Mouse (Mus musculus) lung, postnatal 36 days (tissue): Measurements from ENCODE around the gene Myl10.
"Not testable (repeated sequence)": the region's sequence is repeated elsewhere in the genome, so short reads cannot be mapped to it uniquely, and the experiment has no call there.

ENCODE experiments used
- DNase-seq: peaks from one replicate; pipeline ENCODE4 v3.0.0; 2022; ENCODE audit warnings: mixed read lengths

Gene Myl10

GRCm38 (mm10) chr5:136692784-136693183 lies at the start of gene Myl10:
TSS of gene Myl10 (plus strand) at chr5:136693146.
- no peak for DNase-seq

DNA sequence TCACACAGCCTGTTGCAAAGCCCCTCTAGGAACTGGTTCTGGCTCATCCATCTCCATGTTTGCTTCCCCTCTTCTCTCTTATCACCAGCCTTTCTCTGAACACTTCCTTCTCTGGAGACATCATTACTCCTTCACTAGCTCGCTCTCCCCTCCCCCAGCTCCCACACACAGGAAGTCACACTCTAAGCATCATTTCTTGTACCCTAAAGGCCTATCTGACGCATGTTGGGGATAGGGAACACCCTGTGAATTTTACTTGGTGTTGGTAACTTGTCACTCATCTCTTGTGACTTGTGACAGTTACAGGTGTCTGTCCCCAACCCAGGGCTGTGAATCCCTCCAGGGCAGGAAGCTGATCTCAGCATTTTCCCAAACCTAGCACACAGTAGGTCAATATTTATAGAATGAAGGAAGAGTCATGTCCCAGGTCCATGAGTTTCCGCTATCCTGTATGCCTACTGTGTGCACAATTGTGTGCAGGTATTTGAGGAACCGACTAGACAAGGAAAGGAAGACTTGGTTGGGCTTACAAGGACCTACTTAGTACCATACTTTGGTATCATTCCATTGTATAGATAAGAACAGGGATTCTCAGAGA lies 46.1 kb upstream of the Myl10 start:
- DNase-seq = no peak

GRCm38 (mm10) chr5:136649071-136649470 lies 43.9 kb upstream of the Myl10 start:
- DNase-seq = no peak

- DNase-seq = no peak
Measured at GRCm38 (mm10) chr5:136649655-136650054, 43.3 kb upstream of the Myl10 start.

GRCm38 (mm10) chr5:136654481-136654880 lies 38.5 kb upstream of the Myl10 start:
- DNase-seq = no peak

DNA sequence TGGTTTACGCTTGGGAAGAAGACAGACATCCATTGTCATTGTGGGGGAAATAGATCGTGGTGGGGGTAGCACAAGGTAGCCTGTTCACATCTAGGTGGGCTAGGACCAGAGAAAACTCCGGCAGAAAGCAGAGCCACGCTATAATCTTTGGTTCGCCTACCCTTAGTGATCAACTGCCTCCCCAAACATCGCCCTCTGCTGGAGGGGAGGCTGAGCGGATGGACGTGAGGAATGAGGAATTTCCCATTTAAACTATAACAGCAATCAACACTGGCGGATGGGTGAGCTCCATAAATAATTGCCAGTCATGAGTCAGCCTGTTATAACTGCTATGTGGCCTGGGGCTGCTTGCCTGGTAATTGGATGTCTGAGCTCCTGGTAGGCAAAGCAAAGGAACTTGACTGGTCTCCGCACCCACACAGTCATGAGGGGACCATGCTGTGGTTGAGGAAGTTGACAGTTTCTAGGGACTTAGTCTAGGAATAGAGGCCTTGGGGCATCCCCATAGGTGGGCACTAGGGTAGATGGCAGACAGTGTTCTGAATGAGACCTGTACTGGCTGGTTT lies 36.0 kb upstream of the Myl10 start:
- no peak for DNase-seq

DNA sequence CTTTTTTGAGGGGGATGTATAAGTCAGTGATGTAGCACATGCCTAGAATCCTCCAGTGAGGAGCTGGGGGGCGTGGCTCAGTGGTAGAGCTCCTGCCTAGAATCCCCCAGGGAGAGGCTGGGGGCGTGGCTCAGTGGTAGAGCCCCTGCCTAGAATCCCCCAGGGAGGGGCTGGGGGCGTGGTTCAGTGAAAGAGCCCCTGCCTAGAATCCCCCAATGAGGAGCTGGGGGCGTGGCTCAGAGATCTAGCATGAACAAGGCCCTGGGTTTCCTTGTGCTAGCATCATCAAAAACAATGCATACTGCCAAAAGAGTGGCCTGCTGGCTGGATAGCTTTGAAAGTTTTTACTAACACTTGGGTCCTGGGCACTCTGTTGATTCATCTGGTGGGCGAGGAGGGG lies 32.2 kb upstream of the Myl10 start:
- DNase-seq = not testable (repeated sequence)

DNA sequence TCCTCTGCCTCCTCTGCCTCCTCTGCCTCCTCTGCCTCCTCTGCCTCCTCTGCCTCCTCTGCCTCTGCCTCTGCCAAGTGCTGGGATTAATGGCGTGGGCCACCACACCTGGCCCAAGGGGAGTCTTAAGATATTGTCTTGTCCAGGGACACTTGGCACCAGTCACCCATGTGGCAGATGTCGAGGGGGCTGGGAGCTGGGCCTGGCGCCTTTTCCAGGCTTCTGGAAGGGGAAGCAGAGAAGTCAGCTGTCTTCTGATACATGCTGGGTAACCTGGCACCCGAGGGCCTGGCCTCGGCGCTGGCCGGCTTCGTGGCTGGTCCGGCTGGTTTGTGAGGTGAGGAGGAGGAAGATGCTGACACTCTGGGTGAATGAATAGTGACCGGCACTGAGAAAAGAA lies 30.7 kb upstream of the Myl10 start:
- no peak for DNase-seq

- DNase-seq = no peak
Measured at GRCm38 (mm10) chr5:136662822-136663221, 30.1 kb upstream of the Myl10 start.

GRCm38 (mm10) chr5:136664497-136664896 lies 28.4 kb upstream of the Myl10 start:
- DNase-seq = peak; percentile 85

GRCm38 (mm10) chr5:136676315-136677030 lies 16.5 kb upstream of the Myl10 start:
- DNase-seq = no peak

DNA sequence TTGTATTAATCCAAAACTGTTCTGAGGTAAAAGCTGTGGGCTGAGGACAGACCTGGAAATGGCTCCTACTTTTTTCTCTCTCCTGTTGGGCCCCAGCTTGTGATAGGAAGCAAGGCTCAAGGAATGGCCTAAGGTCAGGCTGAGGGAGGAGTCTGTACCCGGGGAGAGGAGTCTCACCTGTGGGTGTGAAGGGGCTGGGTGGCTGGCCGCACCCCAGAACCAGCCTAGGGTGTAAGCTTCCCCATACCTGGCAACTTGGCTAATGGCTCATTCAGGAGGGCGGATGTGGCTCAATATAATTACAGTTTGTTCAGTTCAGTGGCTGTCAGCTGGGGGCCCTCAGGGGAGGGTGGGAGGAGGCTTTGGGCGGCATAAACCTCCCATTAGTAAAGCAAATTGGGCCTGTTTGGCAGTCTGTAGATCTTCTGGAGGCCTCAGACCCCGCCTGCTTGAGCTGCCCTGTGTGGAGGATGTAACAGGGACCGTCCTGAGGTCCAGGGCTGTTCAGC lies 14.1 kb upstream of the Myl10 start:
- no peak for DNase-seq

DNA sequence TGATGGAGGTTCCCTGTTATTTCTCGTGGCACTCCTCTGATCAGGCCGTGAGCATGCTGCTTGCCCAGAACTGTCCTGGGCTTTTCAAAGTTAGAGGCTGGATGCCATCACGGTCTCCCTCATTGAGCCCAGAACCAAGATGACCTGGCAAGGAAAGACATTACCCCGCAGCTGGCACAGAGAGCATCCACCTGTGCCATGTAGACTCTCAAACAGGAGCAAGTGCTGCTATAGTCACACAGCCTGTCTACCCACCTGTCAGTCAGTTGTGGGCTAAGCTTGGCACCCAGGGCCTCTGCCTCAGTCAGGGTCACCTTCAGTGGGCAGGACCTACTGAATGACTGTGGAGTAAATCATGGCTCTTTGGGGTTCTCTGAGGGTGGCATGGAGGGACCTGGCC lies 6.6 kb upstream of the Myl10 start:
- DNase-seq = no peak

- no peak for DNase-seq
Measured at GRCm38 (mm10) chr5:136687561-136687960, 5.4 kb upstream of the Myl10 start.

- no peak for DNase-seq
Measured at GRCm38 (mm10) chr5:136688841-136689240, 4.1 kb upstream of the Myl10 start.

- DNase-seq = no peak
Measured at GRCm38 (mm10) chr5:136691170-136691569, 1.8 kb upstream of the Myl10 start.

- no peak for DNase-seq
Measured at GRCm38 (mm10) chr5:136693418-136693817, 472 bp downstream of the Myl10 start.

- no peak for DNase-seq
Measured at GRCm38 (mm10) chr5:136694976-136695375, 2.0 kb downstream of the Myl10 start.

DNA sequence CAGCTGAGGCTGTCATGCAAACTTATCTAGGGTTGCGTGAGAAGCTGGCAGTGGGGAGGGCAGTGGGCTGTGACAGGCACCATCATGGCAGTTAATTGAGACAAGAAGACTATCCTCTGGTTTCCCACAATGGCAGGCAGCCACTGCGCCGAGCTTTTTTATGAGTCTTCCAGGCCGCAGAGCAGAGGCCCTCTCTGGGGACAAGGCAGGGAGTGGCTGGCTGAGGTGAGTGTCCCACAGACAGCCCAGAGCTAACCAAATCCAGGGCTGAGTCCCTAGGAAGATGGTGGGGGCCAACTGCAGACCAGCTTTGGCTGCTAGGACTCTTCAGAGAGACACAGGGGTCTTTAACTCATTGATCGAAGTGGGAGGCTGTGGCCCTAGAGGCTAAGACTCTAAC lies 3.6 kb downstream of the Myl10 start:
- DNase-seq = no peak

DNA sequence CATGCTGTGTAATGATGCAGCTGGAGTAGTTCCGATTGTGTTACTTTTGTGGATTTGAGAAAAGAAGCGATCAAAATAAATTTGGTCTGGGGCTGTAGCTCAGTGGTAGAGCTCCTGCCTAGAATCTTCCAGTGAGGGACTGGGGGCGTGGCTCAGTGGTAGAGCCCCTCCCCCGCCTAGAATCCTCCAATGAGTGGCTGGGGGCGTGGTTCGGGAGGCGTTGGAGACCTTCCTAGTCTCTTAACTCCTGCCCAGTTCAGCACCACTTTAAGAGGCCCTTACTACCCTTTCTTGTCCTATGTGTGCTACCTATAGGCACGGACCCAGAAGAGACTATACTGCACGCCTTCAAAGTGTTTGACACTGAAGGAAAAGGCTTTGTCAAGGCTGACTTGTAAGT lies 4.7 kb downstream of the Myl10 start:
- no peak for DNase-seq

- peak; percentile 61 for DNase-seq
Measured at GRCm38 (mm10) chr5:136702159-136702725, 9.3 kb downstream of the Myl10 start.

DNA sequence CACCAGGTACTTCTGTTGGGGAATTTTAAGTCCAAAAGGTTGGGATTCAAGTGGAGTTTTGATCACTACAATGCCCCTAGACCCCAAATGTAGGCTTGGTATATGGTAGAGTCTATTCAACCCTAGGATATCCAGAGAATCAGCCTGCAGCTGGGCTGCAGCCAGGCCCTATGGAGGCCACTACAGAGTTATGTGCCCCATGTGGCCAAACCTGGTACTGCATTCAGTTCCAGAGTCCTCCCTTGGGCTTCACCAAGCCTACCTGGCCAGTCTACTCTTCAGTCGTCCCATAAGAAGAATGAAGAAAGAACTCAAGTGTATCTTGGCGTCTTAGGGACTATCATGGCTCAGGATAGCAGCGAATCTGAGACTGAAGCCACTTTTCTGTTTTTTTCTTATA lies 10.8 kb downstream of the Myl10 start:
- peak; percentile 89 for DNase-seq

DNA sequence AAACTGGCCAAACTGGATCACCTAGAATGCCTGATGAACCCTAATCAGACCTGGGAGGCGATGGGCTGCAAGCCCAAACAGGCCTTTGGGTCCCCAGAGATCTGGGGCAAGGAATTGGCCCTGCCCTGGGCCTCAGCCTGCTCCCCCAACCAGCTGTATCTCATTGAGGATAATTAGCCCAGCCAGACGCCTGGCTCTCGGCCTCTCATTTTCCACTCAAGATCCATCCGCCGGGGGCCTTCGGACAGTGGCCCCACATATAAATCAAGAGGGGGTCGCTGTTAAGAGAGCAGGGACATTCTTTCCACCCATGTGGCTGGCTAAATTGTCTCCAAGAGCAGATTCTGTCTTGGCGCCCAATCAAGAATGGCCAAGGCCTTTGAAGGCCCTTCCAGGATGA lies 11.2 kb downstream of the Myl10 start:
- DNase-seq = no peak

GRCm38 (mm10) chr5:136705532-136705931 lies 12.6 kb downstream of the Myl10 start:
- peak; percentile 31 for DNase-seq
